Mouse (Mus musculus): ENCODE measurements around the gene Tanc1.
A peak's percentile ranks its signal among the peaks of the same experiment; 100 is the strongest.

Gene Tanc1

GRCm38 (mm10) chr2:59613474-59614019 lies 1.7 kb downstream of the Tanc1 start:
- DNase-seq: peak; percentile 56 to 72

GRCm38 (mm10) chr2:59616890-59617289 lies 5.0 kb downstream of the Tanc1 start:
- no peak for DNase-seq

GRCm38 (mm10) chr2:59618996-59619395 lies 7.2 kb downstream of the Tanc1 start:
- DNase-seq: no peak

GRCm38 (mm10) chr2:59620601-59621000 lies 8.8 kb downstream of the Tanc1 start:
- no peak for DNase-seq

GRCm38 (mm10) chr2:59622514-59623139 lies 10.8 kb downstream of the Tanc1 start:
- DNase-seq: peak in 1 of 2 experiments; percentile 51

- no peak for DNase-seq
Measured at GRCm38 (mm10) chr2:59623858-59624257, 12.0 kb downstream of the Tanc1 start.

- no peak for DNase-seq
Measured at GRCm38 (mm10) chr2:59625416-59625815, 13.6 kb downstream of the Tanc1 start.

- DNase-seq: no peak
Measured at GRCm38 (mm10) chr2:59625927-59626326, 14.1 kb downstream of the Tanc1 start.

- DNase-seq: no peak
Measured at GRCm38 (mm10) chr2:59626422-59626821, 14.6 kb downstream of the Tanc1 start.

GRCm38 (mm10) chr2:59627502-59627901 lies 15.7 kb downstream of the Tanc1 start:
- DNase-seq: no peak

GRCm38 (mm10) chr2:59628057-59628901 lies 16.4 kb downstream of the Tanc1 start:
- DNase-seq: peak; percentile 38 to 61

GRCm38 (mm10) chr2:59629829-59630228 lies 18.0 kb downstream of the Tanc1 start:
- no peak for DNase-seq

- peak in 1 of 2 experiments; percentile 43 for DNase-seq
Measured at GRCm38 (mm10) chr2:59631406-59631805, 19.6 kb downstream of the Tanc1 start.

- DNase-seq: no peak
Measured at GRCm38 (mm10) chr2:59633761-59634430, 22.1 kb downstream of the Tanc1 start.

GRCm38 (mm10) chr2:59637040-59637785 lies 25.4 kb downstream of the Tanc1 start:
- no peak for DNase-seq

- DNase-seq: no peak
Measured at GRCm38 (mm10) chr2:59642722-59643121, 30.9 kb downstream of the Tanc1 start.

GRCm38 (mm10) chr2:59644816-59645215 lies 33.0 kb downstream of the Tanc1 start:
- DNase-seq: no peak

- no peak for DNase-seq
Measured at GRCm38 (mm10) chr2:59645515-59645914, 33.7 kb downstream of the Tanc1 start.

- no peak for DNase-seq
Measured at GRCm38 (mm10) chr2:59646740-59647390, 35.0 kb downstream of the Tanc1 start.

GRCm38 (mm10) chr2:59648444-59648843 lies 36.6 kb downstream of the Tanc1 start:
- no peak for DNase-seq

GRCm38 (mm10) chr2:59651801-59652200 lies 40.0 kb downstream of the Tanc1 start:
- DNase-seq: no peak

- no peak for DNase-seq
Measured at GRCm38 (mm10) chr2:59652702-59653101, 40.9 kb downstream of the Tanc1 start.
